Mouse (Mus musculus): ENCODE measurements around the gene Lgals4. TPM values are rescaled to one million over a fixed set of nuclear protein-coding genes. Genes with fewer than 3 reads are reported as not detected.
A peak's percentile ranks its signal among the peaks of the same experiment; 100 is the strongest.

The Lgals4 gene
- polyA plus RNA-seq, 1 experiment from 2014 or later = 1.9 TPM

- peaks cover 45% of the 10 kb centered on the region for H3K36me3 ChIP-seq (replicated peaks; ENCODE audit: control insufficient read depth, insufficient read depth, low read depth, low read length)
- no peak overlapping the region; the same call in 1 of the 2 replicates for H3K27ac ChIP-seq (replicated peaks; ENCODE audit: low read depth, low read length)
- no peak overlapping the region for H3K4me2 ChIP-seq (ENCODE audit: low read depth, low read length)
- H3K4me1 ChIP-seq (ENCODE audit: control insufficient read depth, insufficient read depth, low read length) = no peaks in the 10 kb centered on the region; the same call in 1 of the 2 replicates
- no peaks in the 10 kb centered on the region for H3K27me3 ChIP-seq (ENCODE audit: control insufficient read depth, insufficient read depth, low read length)
- no peak overlapping the region for H3K9ac ChIP-seq (replicated peaks; ENCODE audit: low read length)
- 61% methylated on average over 12 of the region's 12 CpGs for WGBS
- peak; percentile 17; the same call in 1 of the 2 replicates for ATAC-seq (replicated peaks; ENCODE audit: insufficient number of reproducible peaks, low FRiP score, low TSS enrichment, low read depth)
- DNase-seq (ENCODE audit: low spot score) = no peak
- no peak overlapping the region for H3K4me3 ChIP-seq (ENCODE audit: low read depth, low read length)
- no peaks in the 10 kb centered on the region for H3K9me3 ChIP-seq (replicated peaks; ENCODE audit: control insufficient read depth, low read length)
Observed at GRCm38 (mm10) chr7:28820358-28821260, 13.0 kb upstream of the Lgals4 start.

DNA sequence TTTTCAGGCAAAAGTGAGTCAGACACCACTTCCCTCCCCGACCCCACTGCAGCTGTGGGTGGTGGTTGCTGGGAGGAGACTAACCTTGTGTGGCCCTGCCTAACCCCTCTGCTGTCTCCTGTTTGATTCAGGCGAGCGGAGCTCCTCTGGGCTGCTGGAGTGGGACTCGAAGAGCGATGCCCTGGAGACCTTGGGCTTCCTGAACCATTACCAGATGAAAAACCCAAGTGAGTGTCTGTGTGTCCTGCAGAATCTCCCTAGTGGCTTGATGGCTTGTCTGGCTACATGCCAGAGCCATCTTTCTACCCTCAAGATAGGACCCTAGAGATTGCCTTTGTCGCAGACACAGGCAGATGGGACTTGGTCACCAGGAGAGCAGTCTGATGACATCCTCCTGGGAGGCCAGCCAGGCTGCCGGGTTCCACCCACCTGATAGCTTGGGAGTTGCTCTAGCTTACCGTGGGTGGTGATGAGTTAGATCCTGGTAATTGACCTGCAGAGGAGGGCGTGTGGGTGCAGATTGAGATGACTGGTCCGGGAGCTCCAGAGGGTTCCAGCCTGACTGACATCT lies 12.3 kb upstream of the Lgals4 start:
- H3K4me3 ChIP-seq (ENCODE audit: low read depth, low read length) = no peak overlapping the region
- H3K4me2 ChIP-seq (ENCODE audit: low read depth, low read length) = no peak overlapping the region
- 78% methylated on average over 10 of the region's 10 CpGs for WGBS
- no peak overlapping the region for H3K9ac ChIP-seq (replicated peaks; ENCODE audit: low read length)
- no peaks in the 10 kb centered on the region; the same call in 1 of the 2 replicates for H3K4me1 ChIP-seq (ENCODE audit: control insufficient read depth, insufficient read depth, low read length)
- DNase-seq (ENCODE audit: low spot score) = no peak
- peaks cover 39% of the 10 kb centered on the region for H3K36me3 ChIP-seq (replicated peaks; ENCODE audit: control insufficient read depth, insufficient read depth, low read depth, low read length)
- no peak overlapping the region for H3K27ac ChIP-seq (replicated peaks; ENCODE audit: low read depth, low read length)
- no peaks in the 10 kb centered on the region for H3K27me3 ChIP-seq (ENCODE audit: control insufficient read depth, insufficient read depth, low read length)
- H3K9me3 ChIP-seq (replicated peaks; ENCODE audit: control insufficient read depth, low read length) = no peaks in the 10 kb centered on the region
- peak; percentile 20; the same call in 1 of the 2 replicates for ATAC-seq (replicated peaks; ENCODE audit: insufficient number of reproducible peaks, low FRiP score, low TSS enrichment, low read depth)

DNA sequence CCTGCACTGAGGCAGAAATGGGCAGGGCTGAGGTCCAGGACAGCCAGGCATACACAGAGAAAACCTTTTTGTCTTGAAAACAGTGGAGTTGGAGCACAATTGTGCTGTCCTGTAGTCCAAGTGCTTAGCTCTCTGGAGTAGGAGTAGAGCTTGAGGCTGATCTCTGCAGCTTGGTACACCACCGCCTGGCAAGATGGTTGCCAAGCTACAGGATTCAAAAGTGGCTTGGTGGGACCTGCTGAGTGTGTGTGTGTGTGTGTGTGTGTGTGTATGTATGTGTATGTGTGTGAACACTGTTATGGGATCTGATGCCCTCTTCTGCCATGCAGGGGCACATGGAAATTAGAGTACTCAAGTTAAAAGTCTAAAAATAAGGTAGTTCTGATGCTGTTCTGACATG lies 11.1 kb upstream of the Lgals4 start:
- 66% methylated on average over 1 of the region's 1 CpGs for WGBS
- H3K4me2 ChIP-seq (ENCODE audit: low read depth, low read length) = no peak overlapping the region
- H3K9me3 ChIP-seq (replicated peaks; ENCODE audit: control insufficient read depth, low read length) = no peaks in the 10 kb centered on the region
- no peaks in the 10 kb centered on the region for H3K4me1 ChIP-seq (ENCODE audit: control insufficient read depth, insufficient read depth, low read length)
- DNase-seq (ENCODE audit: low spot score) (no peak), ATAC-seq (replicated peaks; ENCODE audit: insufficient number of reproducible peaks, low FRiP score, low TSS enrichment, low read depth) (no peak)
- H3K27ac ChIP-seq (replicated peaks; ENCODE audit: low read depth, low read length) = no peak overlapping the region
- no peak overlapping the region for H3K9ac ChIP-seq (replicated peaks; ENCODE audit: low read length)
- H3K4me3 ChIP-seq (ENCODE audit: low read depth, low read length) = no peak overlapping the region
- no peaks in the 10 kb centered on the region for H3K27me3 ChIP-seq (ENCODE audit: control insufficient read depth, insufficient read depth, low read length)
- H3K36me3 ChIP-seq (replicated peaks; ENCODE audit: control insufficient read depth, insufficient read depth, low read depth, low read length) = peaks cover 29% of the 10 kb centered on the region

- ATAC-seq (replicated peaks; ENCODE audit: insufficient number of reproducible peaks, low FRiP score, low TSS enrichment, low read depth) (no peak), DNase-seq (ENCODE audit: low spot score) (no peak)
- H3K4me3 ChIP-seq (ENCODE audit: low read depth, low read length) = no peak overlapping the region
- H3K9me3 ChIP-seq (replicated peaks; ENCODE audit: control insufficient read depth, low read length) = no peaks in the 10 kb centered on the region
- H3K27me3 ChIP-seq (ENCODE audit: control insufficient read depth, insufficient read depth, low read length) = no peaks in the 10 kb centered on the region
- no peak overlapping the region for H3K4me2 ChIP-seq (ENCODE audit: low read depth, low read length)
- WGBS = 56% methylated on average over 10 of the region's 10 CpGs
- peaks cover 25% of the 10 kb centered on the region for H3K36me3 ChIP-seq (replicated peaks; ENCODE audit: control insufficient read depth, insufficient read depth, low read depth, low read length)
- H3K4me1 ChIP-seq (ENCODE audit: control insufficient read depth, insufficient read depth, low read length) = no peaks in the 10 kb centered on the region
- no peak overlapping the region for H3K27ac ChIP-seq (replicated peaks; ENCODE audit: low read depth, low read length)
- no peak overlapping the region for H3K9ac ChIP-seq (replicated peaks; ENCODE audit: low read length)
Observed at GRCm38 (mm10) chr7:28822993-28823903, 10.4 kb upstream of the Lgals4 start.

GRCm38 (mm10) chr7:28823932-28824331 lies 9.7 kb upstream of the Lgals4 start:
- Histone ChIP-seq H3K27ac (replicated peaks; ENCODE audit: low read depth, low read length) (no peak overlapping the region), H3K9ac (replicated peaks; ENCODE audit: low read length) (no peak overlapping the region), H3K4me3 (ENCODE audit: low read depth, low read length) (no peak overlapping the region), H3K4me1 (ENCODE audit: control insufficient read depth, insufficient read depth, low read length) (no peaks in the 10 kb centered on the region), H3K4me2 (ENCODE audit: low read depth, low read length) (no peak overlapping the region), H3K36me3 (replicated peaks; ENCODE audit: control insufficient read depth, insufficient read depth, low read depth, low read length) (peaks cover 21% of the 10 kb centered on the region), H3K9me3 (replicated peaks; ENCODE audit: control insufficient read depth, low read length) (no peaks in the 10 kb centered on the region), H3K27me3 (ENCODE audit: control insufficient read depth, insufficient read depth, low read length) (no peaks in the 10 kb centered on the region)
- ATAC-seq (replicated peaks; ENCODE audit: insufficient number of reproducible peaks, low FRiP score, low TSS enrichment, low read depth) (no peak), DNase-seq (ENCODE audit: low spot score) (no peak)
- WGBS = 60% methylated on average over 2 of the region's 2 CpGs

DNA sequence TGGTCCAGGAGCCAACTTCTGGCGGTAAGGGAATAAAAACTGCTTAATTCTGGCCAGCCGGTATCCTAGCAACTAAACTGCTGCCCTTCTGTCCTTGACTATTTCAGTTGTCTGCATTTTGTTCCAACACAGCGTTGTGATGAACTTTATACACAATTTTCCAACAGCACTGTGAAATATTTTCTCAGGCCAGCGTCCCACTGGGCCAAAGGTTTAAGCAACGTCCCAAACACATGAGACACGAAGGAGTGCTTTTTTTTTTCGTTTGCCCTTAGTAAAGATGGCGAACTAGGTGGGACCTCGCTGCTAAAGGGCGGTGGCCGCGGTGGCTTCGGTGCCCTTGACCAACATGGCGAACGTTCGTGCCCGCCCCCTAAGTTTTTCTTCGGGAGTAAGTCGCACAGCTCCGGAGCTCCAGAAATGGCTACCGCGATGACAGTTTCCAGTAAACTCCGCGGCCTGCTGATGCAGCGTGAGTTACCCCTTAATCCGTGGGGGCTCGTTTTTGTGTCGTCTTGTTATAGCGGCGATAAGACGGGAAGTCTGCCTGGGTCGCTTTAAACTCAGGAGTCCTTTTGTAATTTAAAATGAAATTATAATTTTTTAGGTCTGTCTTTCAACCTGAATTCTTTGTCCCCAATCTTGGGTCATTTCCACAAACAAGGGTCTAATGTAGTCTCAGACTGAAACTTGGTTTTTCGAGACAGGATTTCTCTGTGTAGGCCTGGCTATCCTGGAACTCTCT lies 8.5 kb upstream of the Lgals4 start, which contains the start of gene Ech1:
Ech1 (plus strand) TSS at position 277 of the 745 bp plus-strand sequence.
- peak within 1 kb of the TSS; percentile 33 for H3K4me3 ChIP-seq (ENCODE audit: low read depth, low read length)
- H3K4me1 ChIP-seq (ENCODE audit: control insufficient read depth, insufficient read depth, low read length) = no peaks in the 10 kb centered on the region
- peak within 1 kb of the TSS; percentile 52 for H3K27ac ChIP-seq (replicated peaks; ENCODE audit: low read depth, low read length)
- peaks cover 17% of the 10 kb centered on the region for H3K36me3 ChIP-seq (replicated peaks; ENCODE audit: control insufficient read depth, insufficient read depth, low read depth, low read length)
- H3K4me2 ChIP-seq (ENCODE audit: low read depth, low read length) = peak within 1 kb of the TSS; percentile 40
- peak; percentile 96 for DNase-seq (ENCODE audit: low spot score)
- peak; percentile 42; the same call in 1 of the 2 replicates for ATAC-seq (replicated peaks; ENCODE audit: insufficient number of reproducible peaks, low FRiP score, low TSS enrichment, low read depth)
- H3K9me3 ChIP-seq (replicated peaks; ENCODE audit: control insufficient read depth, low read length) = no peaks in the 10 kb centered on the region
- H3K27me3 ChIP-seq (ENCODE audit: control insufficient read depth, insufficient read depth, low read length) = no peaks in the 10 kb centered on the region
- peak within 1 kb of the TSS; percentile 64 for H3K9ac ChIP-seq (replicated peaks; ENCODE audit: low read length)
- WGBS = 2% methylated on average over 33 of the region's 33 CpGs

DNA sequence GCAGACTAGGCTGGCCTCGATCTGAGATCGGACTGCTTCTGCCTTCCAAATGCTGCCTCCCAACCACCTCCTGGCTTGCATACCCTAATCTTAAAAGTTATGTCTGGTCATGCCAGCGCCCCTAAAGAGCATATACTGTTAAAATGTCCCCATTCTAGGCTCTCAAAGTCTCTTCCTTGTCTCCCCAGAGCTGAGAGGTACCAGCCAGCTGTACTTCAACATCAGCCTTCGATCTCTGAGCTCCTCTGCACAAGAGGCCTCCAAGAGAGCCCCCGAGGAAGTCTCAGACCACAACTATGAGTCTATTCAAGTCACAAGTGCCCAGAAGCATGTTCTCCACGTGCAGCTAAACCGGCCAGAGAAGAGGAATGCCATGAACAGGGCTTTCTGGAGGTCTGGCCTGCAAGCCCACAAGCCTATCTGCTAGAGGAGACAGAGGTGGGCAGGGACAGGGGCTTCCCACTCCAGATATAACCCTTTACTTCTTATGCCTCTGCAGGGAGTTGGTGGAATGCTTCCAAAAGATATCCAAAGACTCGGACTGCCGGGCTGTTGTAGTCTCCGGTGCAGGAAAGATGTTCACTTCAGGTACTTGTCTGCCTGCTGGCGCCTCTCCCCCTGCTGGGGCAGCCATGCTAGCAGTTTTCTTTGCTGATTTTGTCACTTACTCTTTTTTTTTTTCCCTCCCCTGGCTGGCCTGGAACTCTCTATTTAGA lies 7.8 kb upstream of the Lgals4 start:
- no peaks in the 10 kb centered on the region for H3K9me3 ChIP-seq (replicated peaks; ENCODE audit: control insufficient read depth, low read length)
- no peaks in the 10 kb centered on the region for H3K4me1 ChIP-seq (ENCODE audit: control insufficient read depth, insufficient read depth, low read length)
- H3K4me2 ChIP-seq (ENCODE audit: low read depth, low read length) = peak overlapping the region; percentile 40
- DNase-seq (ENCODE audit: low spot score) (no peak), ATAC-seq (replicated peaks; ENCODE audit: insufficient number of reproducible peaks, low FRiP score, low TSS enrichment, low read depth) (no peak)
- H3K4me3 ChIP-seq (ENCODE audit: low read depth, low read length) = peak overlapping the region; percentile 33
- 71% methylated on average over 11 of the region's 11 CpGs for WGBS
- no peak overlapping the region for H3K27ac ChIP-seq (replicated peaks; ENCODE audit: low read depth, low read length)
- H3K27me3 ChIP-seq (ENCODE audit: control insufficient read depth, insufficient read depth, low read length) = no peaks in the 10 kb centered on the region
- H3K36me3 ChIP-seq (replicated peaks; ENCODE audit: control insufficient read depth, insufficient read depth, low read depth, low read length) = peaks cover 16% of the 10 kb centered on the region
- peak overlapping the region; percentile 64 for H3K9ac ChIP-seq (replicated peaks; ENCODE audit: low read length)
